Mouse (Mus musculus) thymus, postnatal 10 days (tissue): ENCODE measurements around the gene 1700001O22Rik.

Source experiments
- DNase-seq, 2 experiments: peaks; one replicate each; pipeline ENCODE4 v3.0.0; 2021; ENCODE audit warnings: low spot score in 2 of 2

The 1700001O22Rik gene

DNA sequence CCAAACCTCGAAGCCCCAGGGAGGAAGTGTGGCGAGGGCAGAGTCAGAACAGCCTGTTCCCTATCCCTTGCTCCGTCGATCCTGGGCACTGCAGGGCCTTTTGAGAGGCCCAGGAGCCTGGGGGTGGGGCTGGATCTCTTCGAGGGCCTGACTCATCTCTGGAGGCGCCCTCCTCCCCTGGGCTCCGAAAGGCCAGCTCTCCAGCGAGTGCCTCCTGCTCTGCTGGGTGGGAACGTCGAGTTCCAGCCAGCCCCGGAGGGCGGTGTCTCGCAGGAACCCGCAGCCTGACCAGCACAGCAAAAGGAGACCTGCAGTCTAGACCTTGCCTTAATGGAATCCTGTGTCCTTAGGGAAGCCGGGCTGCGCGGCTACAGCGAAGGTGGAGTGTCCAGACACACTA, 50.2 kb downstream of the 1700001O22Rik start:
- DNase-seq, result no peak

- DNase-seq, result no peak
Observed at GRCm38 (mm10) chr2:30752471-30752870, 51.0 kb downstream of the 1700001O22Rik start.

GRCm38 (mm10) chr2:30750025-30750424, 53.4 kb downstream of the 1700001O22Rik start:
- no peak for DNase-seq

DNA sequence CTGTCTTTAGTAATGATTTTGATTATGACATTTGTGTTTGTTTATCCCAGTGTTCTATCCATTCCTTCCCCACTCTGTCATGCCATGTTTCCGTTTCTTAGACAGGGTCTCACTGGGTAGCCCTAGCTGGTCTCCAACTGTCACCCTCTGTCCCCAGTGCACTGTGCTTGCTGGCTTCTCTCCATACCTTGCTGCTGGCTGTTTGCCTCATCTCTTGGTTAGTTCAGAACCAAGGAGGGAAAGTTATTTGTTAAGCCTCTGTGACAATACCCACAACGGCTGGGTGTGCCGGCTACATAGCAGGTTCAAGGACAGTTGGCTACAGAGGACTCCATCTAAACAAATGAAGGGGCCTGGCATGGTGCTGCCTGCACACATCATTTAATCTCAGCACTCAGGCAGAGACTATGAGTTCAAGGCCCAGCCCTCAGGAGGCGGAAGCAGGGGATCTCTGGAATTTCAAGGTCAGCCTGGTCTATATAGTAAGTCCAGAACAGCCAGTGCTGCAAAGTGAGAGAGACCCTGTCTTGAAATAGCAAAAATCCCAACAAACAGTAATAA, 55.8 kb downstream of the 1700001O22Rik start:
- no peak for DNase-seq
